Mouse (Mus musculus): Measurements from ENCODE around the gene Pbld1.

DNA sequence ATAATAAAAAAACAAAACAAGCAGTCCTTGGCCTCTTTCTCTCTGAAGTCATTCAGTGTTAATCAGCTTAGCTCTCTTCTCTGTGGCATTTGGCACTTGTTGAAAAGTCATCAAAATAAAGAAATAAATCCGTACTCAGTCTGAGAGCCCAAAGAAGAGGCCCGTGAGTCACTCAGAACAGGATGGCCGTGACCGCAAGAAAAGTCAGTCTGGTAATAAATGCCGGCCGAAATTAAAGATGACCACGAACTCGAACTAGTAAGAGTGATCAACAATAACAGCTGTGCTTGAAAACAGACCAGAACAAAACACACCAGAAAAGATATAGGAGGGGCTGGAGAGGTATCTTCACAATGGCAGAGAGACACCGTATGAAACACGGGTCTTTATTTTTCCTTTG, 64.1 kb downstream of the Pbld1 start:
- TF ChIP-seq CTCF (IDR thresholded peaks at IDR 0.05) (no peak), EP300 (IDR thresholded peaks at IDR 0.05) (no peak)

All from lung, postnatal 0 days (tissue).